Mouse (Mus musculus) liver, embryonic 14.5 days (tissue): Measurements from ENCODE around the gene Pgam2. TPM values are rescaled to one million over a fixed set of nuclear protein-coding genes. Genes with fewer than 3 reads are reported as not detected.

Experiments used
- ATAC-seq: fragments of 200-750 bp; cut with Nextera tagmentation; 2 replicates; pipeline ENCODE4 v1.8.0; 2017; ENCODE audit warnings: moderate number of reproducible peaks, mild to moderate bottlenecking, moderate library complexity; ENCODE audit not compliant: insufficient read depth
- DNase-seq, 3 experiments: peaks; one replicate each; pipeline ENCODE4 v3.0.0-alpha.2; 2012 to 2013; ENCODE audit warnings: low read depth in 3 of 3, low spot score in 3 of 3
- H3K27ac ChIP-seq: fragments of 300-500 bp; sonication (generic); 2 replicates; pipeline ENCODE4 v1.5.1; 2014; ENCODE audit warnings: moderate library complexity, mild to moderate bottlenecking, control low read depth, inconsistent platforms
- H3K27me3 ChIP-seq: fragments of 300-500 bp; sonication (generic); 2 replicates; pipeline ENCODE4 v1.6.1; 2014; ENCODE audit warnings: mild to moderate bottlenecking, low read length, moderate library complexity; ENCODE audit not compliant: control insufficient read depth, insufficient read depth
- H3K36me3 ChIP-seq: fragments of 300-500 bp; sonication (generic); replicated peaks from 2 replicates; pipeline ENCODE4 v1.6.1; 2014; ENCODE audit warnings: low read depth; ENCODE audit not compliant: control insufficient read depth, insufficient read depth
- H3K4me1 ChIP-seq, 2 experiments: fragments of 200-500 bp in 1 of 2; fragments of 300-500 bp in 1 of 2; sonication (generic) in 1 of 2; replicated peaks; 2 replicates each; pipeline ENCODE4 v1.6.1; 2012 to 2014; ENCODE audit warnings: antibody characterized with exemption in 1 of 2, inconsistent platforms in 1 of 2, low read length in 1 of 2; ENCODE audit not compliant: control insufficient read depth in 2 of 2, insufficient read depth in 2 of 2
- H3K4me2 ChIP-seq: fragments of 300-500 bp; sonication (generic); 2 replicates; pipeline ENCODE4 v1.6.1; 2014; ENCODE audit warnings: low read depth, mild to moderate bottlenecking, control low read depth, moderate library complexity
- H3K4me3 ChIP-seq, 2 experiments: fragments of 200-500 bp in 1 of 2; fragments of 300-500 bp in 1 of 2; sonication (generic) in 1 of 2; 2 replicates each; pipeline ENCODE4 v1.5.1; 2012 to 2014; ENCODE audit warnings: low read depth in 2 of 2, low read length in 2 of 2, mild to moderate bottlenecking in 2 of 2, control low read depth in 1 of 2, inconsistent platforms in 1 of 2, moderate library complexity in 1 of 2; ENCODE audit not compliant: insufficient read depth in 1 of 2
- H3K9ac ChIP-seq: fragments of 300-500 bp; sonication (generic); replicated peaks from 2 replicates; pipeline ENCODE4 v1.6.1; 2014; ENCODE audit warnings: mild to moderate bottlenecking, control low read depth, moderate library complexity
- H3K9me3 ChIP-seq: fragments of 300-500 bp; sonication (generic); 2 replicates; pipeline ENCODE4 v1.6.1; 2016; ENCODE audit warnings: low read length, mixed read lengths; ENCODE audit not compliant: control insufficient read depth
- CTCF ChIP-seq: IDR thresholded peaks from 2 replicates; pipeline ENCODE4 v1.5.1; 2016; ENCODE audit warnings: antibody characterized with exemption, low read depth, control low read depth
- EP300 ChIP-seq: IDR thresholded peaks from 2 replicates; pipeline ENCODE4 v1.6.1; 2016; ENCODE audit warnings: antibody characterized with exemption, low read depth
- WGBS: fragments of 180-500 bp; shearing (Covaris S2); extraction: QIAGEN DNeasy Blood & Tissue Kit; methylation state at CpG from one replicate; pipeline ENCODE4 v1.1.7; 2014; ENCODE audit not compliant: insufficient replicate concordance; 5-methylcytosine and 5-hydroxymethylcytosine counted together
- polyA plus RNA-seq, 2 experiments: library from polyadenylated mRNA; depleted of rRNA in 1 of 2; stranded (reverse) in 1 of 2; unstranded in 1 of 2; fragments of >200 nt; fragmentation: Nextera tagmentation in 1 of 2; extraction: Ambion mirVana in 1 of 2; gene quantifications; 2 replicates each; pipeline versions ENCODE4 v1.2.1 to v1.2.3; 2012 to 2014

Pgam2 gene
- polyA plus RNA-seq, 2 experiments = 0.36 to 1.2 TPM

DNA sequence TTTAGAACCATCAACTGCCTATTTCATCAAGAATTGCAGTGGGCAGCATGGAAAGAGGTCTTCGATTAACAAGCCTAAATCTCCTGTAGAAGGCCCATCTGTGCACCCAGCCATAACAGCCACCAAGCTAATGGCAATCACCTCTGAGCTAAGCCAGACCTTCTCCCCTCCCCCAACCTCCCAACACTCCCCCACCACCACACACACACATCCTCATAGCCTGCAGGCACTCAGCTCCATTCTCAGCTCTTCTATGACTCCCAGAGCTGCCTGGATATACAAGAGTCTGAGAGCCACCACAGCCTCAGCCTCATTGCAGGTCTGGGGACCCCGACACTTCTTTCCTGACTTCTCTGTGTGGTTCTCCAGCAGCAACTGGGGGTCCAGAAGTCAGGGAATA lies 49.8 kb downstream of the Pgam2 start:
- Histone ChIP-seq H3K27ac (no peak overlapping the region), H3K9ac (no peak overlapping the region), H3K4me1 (no peaks in the 10 kb centered on the region), H3K4me2 (no peak overlapping the region), H3K9me3 (no peaks in the 10 kb centered on the region; the same call in 1 of the 2 replicates), H3K36me3 (no peaks in the 10 kb centered on the region), H3K4me3 (no peak overlapping the region), H3K27me3 (no peaks in the 10 kb centered on the region)
- DNase-seq (no peak), ATAC-seq (no peak)
- WGBS = 82% methylated on average over 2 of the region's 2 CpGs
- TF ChIP-seq EP300 (no peak), CTCF (no peak)

Other genes starting within 250 kb of the Pgam2 start
- 0.17 and 0.66 TPM in 2 replicates for gene Ankrd36, start 234.0 kb downstream of the Pgam2 start, polyA plus RNA-seq (2012; rRNA removed)
- gene Ankrd36, start 234.0 kb downstream of the Pgam2 start, polyA plus RNA-seq (2014; fragmentation: Nextera tagmentation; extraction: Ambion mirVana) = 0.80 and 1.2 TPM in 2 replicates
- 46.6 and 61.8 TPM in 2 replicates for gene Mrps24, start 88.1 kb downstream of the Pgam2 start, polyA plus RNA-seq (2012; rRNA removed)
- 130 TPM in 2 replicates for gene Mrps24, start 88.1 kb downstream of the Pgam2 start, polyA plus RNA-seq (2014; fragmentation: Nextera tagmentation; extraction: Ambion mirVana)
- gene Urgcp, start 41.4 kb downstream of the Pgam2 start, polyA plus RNA-seq (2012; rRNA removed) = 2.9 and 3.5 TPM in 2 replicates
- gene Urgcp, start 41.4 kb downstream of the Pgam2 start, polyA plus RNA-seq (2014; fragmentation: Nextera tagmentation; extraction: Ambion mirVana) = 4.7 and 6.3 TPM in 2 replicates
- gene Dbnl, start 15.2 kb downstream of the Pgam2 start, polyA plus RNA-seq (2012; rRNA removed) = 27.8 and 31.3 TPM in 2 replicates
- 35.9 and 39.7 TPM in 2 replicates for gene Dbnl, start 15.2 kb downstream of the Pgam2 start, polyA plus RNA-seq (2014; fragmentation: Nextera tagmentation; extraction: Ambion mirVana)
- gene Polm, start 34.3 kb upstream of the Pgam2 start, polyA plus RNA-seq (2012; rRNA removed) = 4.1 TPM in 2 replicates
- gene Polm, start 34.3 kb upstream of the Pgam2 start, polyA plus RNA-seq (2014; fragmentation: Nextera tagmentation; extraction: Ambion mirVana) = 1.5 and 2.1 TPM in 2 replicates
- 3.0 and 3.3 TPM in 2 replicates for gene Aebp1, start 58.2 kb upstream of the Pgam2 start, polyA plus RNA-seq (2012; rRNA removed)
- gene Aebp1, start 58.2 kb upstream of the Pgam2 start, polyA plus RNA-seq (2014; fragmentation: Nextera tagmentation; extraction: Ambion mirVana) = 4.2 and 4.5 TPM in 2 replicates
- 45.0 and 58.7 TPM in 2 replicates for gene Pold2, start 74.6 kb upstream of the Pgam2 start, polyA plus RNA-seq (2012; rRNA removed)
- gene Pold2, start 74.6 kb upstream of the Pgam2 start, polyA plus RNA-seq (2014; fragmentation: Nextera tagmentation; extraction: Ambion mirVana) = 54.8 and 56.5 TPM in 2 replicates
- 3.2 and 4.6 TPM in 2 replicates for gene Myl7, start 95.0 kb upstream of the Pgam2 start, polyA plus RNA-seq (2012; rRNA removed)
- 6.6 and 7.5 TPM in 2 replicates for gene Myl7, start 95.0 kb upstream of the Pgam2 start, polyA plus RNA-seq (2014; fragmentation: Nextera tagmentation; extraction: Ambion mirVana)
- gene Gck, start 146.3 kb upstream of the Pgam2 start, polyA plus RNA-seq (2012; rRNA removed) = 0.04 and 0.15 TPM in 2 replicates
- 0.08 and 0.20 TPM in 2 replicates for gene Gck, start 146.3 kb upstream of the Pgam2 start, polyA plus RNA-seq (2014; fragmentation: Nextera tagmentation; extraction: Ambion mirVana)
- 14.9 and 18.7 TPM in 2 replicates for gene Ykt6, start 152.0 kb upstream of the Pgam2 start, polyA plus RNA-seq (2012; rRNA removed)
- 9.6 and 10.1 TPM in 2 replicates for gene Ykt6, start 152.0 kb upstream of the Pgam2 start, polyA plus RNA-seq (2014; fragmentation: Nextera tagmentation; extraction: Ambion mirVana)